Mouse (Mus musculus) hindbrain, embryonic 10.5 days (tissue): ENCODE results near the gene Naa25. TPM values are rescaled to one million over a fixed set of nuclear protein-coding genes. Genes with fewer than 3 reads are reported as not detected.
A peak's percentile ranks its signal among the peaks of the same experiment; 100 is the strongest.

Source experiments
- DNase-seq: peaks from one replicate; pipeline ENCODE4 v3.0.0-alpha.2; 2017; ENCODE audit warnings: low spot score
- H3K27ac ChIP-seq: fragments of 300-500 bp; sonication (generic); 2 replicates; pipeline ENCODE4 v1.5.1; 2016; ENCODE audit warnings: mild to moderate bottlenecking, moderate library complexity
- H3K27me3 ChIP-seq: fragments of 300-500 bp; sonication (generic); 2 replicates; pipeline ENCODE4 v1.6.1; 2016; ENCODE audit warnings: mild to moderate bottlenecking; ENCODE audit not compliant: poor library complexity, insufficient read depth, severe bottlenecking
- H3K36me3 ChIP-seq: fragments of 300-500 bp; sonication (generic); 2 replicates; pipeline ENCODE4 v1.6.1; 2016; ENCODE audit warnings: mild to moderate bottlenecking, moderate library complexity
- H3K4me1 ChIP-seq: fragments of 300-500 bp; sonication (generic); replicated peaks from 2 replicates; pipeline ENCODE4 v1.6.1; 2016; ENCODE audit warnings: mild to moderate bottlenecking
- H3K4me3 ChIP-seq: fragments of 300-500 bp; sonication (generic); 2 replicates; pipeline ENCODE4 v1.5.1; 2016; ENCODE audit warnings: mild to moderate bottlenecking, moderate library complexity
- H3K9me3 ChIP-seq: fragments of 300-500 bp; sonication (generic); 2 replicates; pipeline ENCODE4 v1.6.1; 2016; ENCODE audit warnings: mild to moderate bottlenecking, moderate library complexity
- WGBS: fragments of 180-500 bp; shearing (Covaris S2); methylation state at CpG from one replicate; pipeline ENCODE4 v1.1.7; 2016; 5-methylcytosine and 5-hydroxymethylcytosine counted together
- polyA plus RNA-seq: library from polyadenylated mRNA; unstranded; fragments of >200 nt; fragmentation: Nextera tagmentation; extraction: Ambion mirVana; gene quantifications from 2 replicates; pipeline ENCODE4 v1.2.1, GENCODE M21; 2016

Naa25 gene
- polyA plus RNA-seq, 1 experiment from 2014 or later: 44.1 TPM

GRCm38 (mm10) chr5:121399540-121399939 is 1.8 kb downstream of the Naa25 start:
- peaks cover 16% of the 10 kb centered on the region for H3K4me1 ChIP-seq
- 89% methylated on average over 5 of the region's 5 CpGs for WGBS

GRCm38 (mm10) chr5:121400064-121400463 is 2.3 kb downstream of the Naa25 start:
- peaks cover 51% of the 10 kb centered on the region for H3K36me3 ChIP-seq
- no peak overlapping the region for H3K27ac ChIP-seq
- WGBS: 82% methylated on average over 5 of the region's 5 CpGs
- H3K27me3 ChIP-seq: no peaks in the 10 kb centered on the region
- H3K4me3 ChIP-seq: no peak overlapping the region
- no peak for DNase-seq
- peaks cover 16% of the 10 kb centered on the region for H3K4me1 ChIP-seq
- no peaks in the 10 kb centered on the region for H3K9me3 ChIP-seq

More at GRCm38 (mm10) chr5:121399540-121399939, 1.8 kb downstream of the Naa25 start:
- Histone ChIP-seq H3K9me3 (no peaks in the 10 kb centered on the region), H3K27ac (no peak overlapping the region), H3K4me3 (peak overlapping the region; percentile 78), H3K36me3 (peaks cover 46% of the 10 kb centered on the region), H3K27me3 (no peaks in the 10 kb centered on the region)
- no peak for DNase-seq

GRCm38 (mm10) chr5:121400849-121401248 is 3.1 kb downstream of the Naa25 start:
- Histone ChIP-seq H3K9me3 (no peaks in the 10 kb centered on the region), H3K36me3 (peaks cover 57% of the 10 kb centered on the region), H3K27ac (no peak overlapping the region), H3K4me1 (peaks cover 16% of the 10 kb centered on the region), H3K27me3 (no peaks in the 10 kb centered on the region), H3K4me3 (no peak overlapping the region)
- 86% methylated on average over 5 of the region's 5 CpGs for WGBS
- DNase-seq: no peak

- Histone ChIP-seq H3K36me3 (peaks cover 94% of the 10 kb centered on the region), H3K4me1 (no peaks in the 10 kb centered on the region), H3K9me3 (no peaks in the 10 kb centered on the region), H3K27ac (no peak overlapping the region), H3K27me3 (no peaks in the 10 kb centered on the region), H3K4me3 (no peak overlapping the region)
- DNase-seq: no peak
- 91% methylated on average over 8 of the region's 8 CpGs for WGBS
Observed at GRCm38 (mm10) chr5:121407856-121408255, 10.1 kb downstream of the Naa25 start.

- Histone ChIP-seq H3K36me3 (peaks cover 99% of the 10 kb centered on the region), H3K9me3 (no peaks in the 10 kb centered on the region), H3K27me3 (no peaks in the 10 kb centered on the region), H3K4me1 (no peaks in the 10 kb centered on the region), H3K4me3 (no peak overlapping the region), H3K27ac (no peak overlapping the region)
- DNase-seq: no peak
- 96% methylated on average over 4 of the region's 4 CpGs for WGBS
Observed at GRCm38 (mm10) chr5:121410975-121411374, 13.2 kb downstream of the Naa25 start.

- peaks cover 100% of the 10 kb centered on the region for H3K36me3 ChIP-seq
- WGBS: 93% methylated on average over 9 of the region's 9 CpGs
- no peak for DNase-seq
Observed at GRCm38 (mm10) chr5:121420721-121421120, 23.0 kb downstream of the Naa25 start.

GRCm38 (mm10) chr5:121422787-121423186 is 25.1 kb downstream of the Naa25 start:
- Histone ChIP-seq H3K9me3 (no peaks in the 10 kb centered on the region), H3K36me3 (peaks cover 100% of the 10 kb centered on the region)
- 94% methylated on average over 6 of the region's 6 CpGs for WGBS

More at GRCm38 (mm10) chr5:121420721-121421120, 23.0 kb downstream of the Naa25 start:
- no peak overlapping the region for H3K27ac ChIP-seq
- no peaks in the 10 kb centered on the region for H3K9me3 ChIP-seq
- no peak overlapping the region for H3K4me3 ChIP-seq
- no peaks in the 10 kb centered on the region for H3K4me1 ChIP-seq
- H3K27me3 ChIP-seq: no peaks in the 10 kb centered on the region

GRCm38 (mm10) chr5:121423297-121423696 is 25.6 kb downstream of the Naa25 start:
- 91% methylated on average over 10 of the region's 10 CpGs for WGBS
- H3K4me1 ChIP-seq: no peaks in the 10 kb centered on the region
- peaks cover 100% of the 10 kb centered on the region for H3K36me3 ChIP-seq
- no peaks in the 10 kb centered on the region for H3K27me3 ChIP-seq
- no peaks in the 10 kb centered on the region for H3K9me3 ChIP-seq
- no peak overlapping the region for H3K4me3 ChIP-seq
- no peak for DNase-seq
- H3K27ac ChIP-seq: no peak overlapping the region

More at GRCm38 (mm10) chr5:121422787-121423186, 25.1 kb downstream of the Naa25 start:
- no peaks in the 10 kb centered on the region for H3K4me1 ChIP-seq
- no peaks in the 10 kb centered on the region for H3K27me3 ChIP-seq
- no peak overlapping the region for H3K4me3 ChIP-seq
- no peak overlapping the region for H3K27ac ChIP-seq
- no peak for DNase-seq

GRCm38 (mm10) chr5:121428954-121429353 is 31.2 kb downstream of the Naa25 start:
- Histone ChIP-seq H3K9me3 (no peaks in the 10 kb centered on the region), H3K27ac (no peak overlapping the region), H3K4me3 (no peak overlapping the region), H3K27me3 (no peaks in the 10 kb centered on the region), H3K4me1 (no peaks in the 10 kb centered on the region), H3K36me3 (peaks cover 100% of the 10 kb centered on the region)
- WGBS: 95% methylated on average over 3 of the region's 3 CpGs
- no peak for DNase-seq

- Histone ChIP-seq H3K4me1 (no peaks in the 10 kb centered on the region), H3K27ac (no peak overlapping the region), H3K4me3 (no peak overlapping the region), H3K36me3 (peaks cover 99% of the 10 kb centered on the region), H3K9me3 (no peaks in the 10 kb centered on the region), H3K27me3 (no peaks in the 10 kb centered on the region)
- 90% methylated on average over 5 of the region's 5 CpGs for WGBS
- DNase-seq: no peak
Observed at GRCm38 (mm10) chr5:121438131-121438530, 40.4 kb downstream of the Naa25 start.

- Histone ChIP-seq H3K4me3 (no peak overlapping the region), H3K9me3 (no peaks in the 10 kb centered on the region), H3K27me3 (no peaks in the 10 kb centered on the region), H3K27ac (no peak overlapping the region), H3K36me3 (peaks cover 99% of the 10 kb centered on the region), H3K4me1 (no peaks in the 10 kb centered on the region)
- WGBS: 94% methylated on average over 11 of the region's 11 CpGs
- no peak for DNase-seq
Observed at GRCm38 (mm10) chr5:121438756-121439155, 41.0 kb downstream of the Naa25 start.

- Histone ChIP-seq H3K4me3 (no peak overlapping the region), H3K4me1 (no peaks in the 10 kb centered on the region), H3K27me3 (no peaks in the 10 kb centered on the region), H3K27ac (no peak overlapping the region), H3K36me3 (peaks cover 99% of the 10 kb centered on the region), H3K9me3 (no peaks in the 10 kb centered on the region)
- DNase-seq: peak; percentile 49
- 90% methylated on average over 3 of the region's 3 CpGs for WGBS
Observed at GRCm38 (mm10) chr5:121443548-121443947, 45.8 kb downstream of the Naa25 start.

GRCm38 (mm10) chr5:121444870-121445269 is 47.1 kb downstream of the Naa25 start:
- Histone ChIP-seq H3K9me3 (no peaks in the 10 kb centered on the region), H3K4me3 (no peak overlapping the region), H3K4me1 (no peaks in the 10 kb centered on the region), H3K36me3 (peaks cover 99% of the 10 kb centered on the region), H3K27ac (no peak overlapping the region), H3K27me3 (no peaks in the 10 kb centered on the region)
- no peak for DNase-seq
- WGBS: 91% methylated on average over 5 of the region's 5 CpGs

- Histone ChIP-seq H3K27me3 (no peaks in the 10 kb centered on the region), H3K27ac (no peak overlapping the region), H3K36me3 (peaks cover 68% of the 10 kb centered on the region), H3K9me3 (no peaks in the 10 kb centered on the region), H3K4me3 (no peak overlapping the region), H3K4me1 (peaks cover 26% of the 10 kb centered on the region)
- WGBS: 91% methylated on average over 3 of the region's 3 CpGs
- DNase-seq: no peak
Observed at GRCm38 (mm10) chr5:121448450-121448849, 50.7 kb downstream of the Naa25 start.
